Mouse (Mus musculus): Measurements from ENCODE around the gene Dppa3.

Dppa3 gene
- long read RNA-seq, experiment 1 = 0 reads
- long read RNA-seq, experiment 2 = 0 reads

- intact Hi-C loops (cut with DNase I) = no loop called here
These were observed at the start of gene Dppa3 for GRCm38 (mm10) chr6:122626110-122626509. Gene Dppa3, plus strand, starts transcription at chr6:122626410.

GRCm38 (mm10) chr6:122577030-122577429 is 49.2 kb upstream of the Dppa3 start:
- intact Hi-C loops (cut with DNase I) = no loop called here

- intact Hi-C loops (cut with DNase I) = no loop called here
These were observed 47.1 kb upstream of the Dppa3 start for GRCm38 (mm10) chr6:122579086-122579485.

- intact Hi-C loops (cut with DNase I) = no loop called here
These were observed 35.0 kb upstream of the Dppa3 start for GRCm38 (mm10) chr6:122591027-122591758.

- intact Hi-C loops (cut with DNase I) = no loop called here
These were observed 33.3 kb upstream of the Dppa3 start for GRCm38 (mm10) chr6:122592905-122593304.

- intact Hi-C loops (cut with DNase I) = loop anchor here (5.0 kb wide), 2 partner anchors 33 to 37 kb away; no protein-coding TSS in a partner anchor
These were observed 30.6 kb upstream of the Dppa3 start for GRCm38 (mm10) chr6:122595637-122596036.

GRCm38 (mm10) chr6:122596608-122597007 is 29.6 kb upstream of the Dppa3 start:
- intact Hi-C loops (cut with DNase I) = loop anchor here (5.0 kb wide), 2 partner anchors 34 to 36 kb away; no protein-coding TSS in a partner anchor

GRCm38 (mm10) chr6:122598014-122598413 is 28.2 kb upstream of the Dppa3 start:
- intact Hi-C loops (cut with DNase I) = loop anchor here (5.0 kb wide), 2 partner anchors 34 to 36 kb away; no protein-coding TSS in a partner anchor

GRCm38 (mm10) chr6:122598436-122598835 is 27.8 kb upstream of the Dppa3 start:
- intact Hi-C loops (cut with DNase I) = loop anchor here (5.0 kb wide), 2 partner anchors 34 to 36 kb away; no protein-coding TSS in a partner anchor

- intact Hi-C loops (cut with DNase I) = loop anchor here (5.0 kb wide), 2 partner anchors 33 to 37 kb away; no protein-coding TSS in a partner anchor
These were observed 27.0 kb upstream of the Dppa3 start for GRCm38 (mm10) chr6:122599054-122599737.

GRCm38 (mm10) chr6:122600066-122600646 is 26.1 kb upstream of the Dppa3 start:
- intact Hi-C loops (cut with DNase I) = no loop called here

- intact Hi-C loops (cut with DNase I) = no loop called here
These were observed 25.2 kb upstream of the Dppa3 start for GRCm38 (mm10) chr6:122601031-122601430.

GRCm38 (mm10) chr6:122601615-122602014 is 24.6 kb upstream of the Dppa3 start:
- intact Hi-C loops (cut with DNase I) = no loop called here

- intact Hi-C loops (cut with DNase I) = no loop called here
These were observed 23.8 kb upstream of the Dppa3 start, which contains the start of gene Apobec1 for GRCm38 (mm10) chr6:122602242-122602991. Gene Apobec1, minus strand, starts transcription at chr6:122602444.

GRCm38 (mm10) chr6:122602992-122603322 is 23.3 kb upstream of the Dppa3 start:
- intact Hi-C loops (cut with DNase I) = no loop called here

GRCm38 (mm10) chr6:122604260-122604659 is 21.9 kb upstream of the Dppa3 start:
- intact Hi-C loops (cut with DNase I) = no loop called here

GRCm38 (mm10) chr6:122605483-122605882 is 20.7 kb upstream of the Dppa3 start:
- intact Hi-C loops (cut with DNase I) = no loop called here

- intact Hi-C loops (cut with DNase I) = no loop called here
These were observed 19.5 kb upstream of the Dppa3 start for GRCm38 (mm10) chr6:122606661-122607060.

GRCm38 (mm10) chr6:122607700-122608099 is 18.5 kb upstream of the Dppa3 start:
- intact Hi-C loops (cut with DNase I) = no loop called here

GRCm38 (mm10) chr6:122608434-122609376 is 17.5 kb upstream of the Dppa3 start:
- intact Hi-C loops (cut with DNase I) = no loop called here
